Mouse (Mus musculus): ENCODE measurements around the gene Ceacam16. TPM values are rescaled to one million over a fixed set of nuclear protein-coding genes. Genes with fewer than 3 reads are reported as not detected.

Gene Ceacam16
- polyA plus RNA-seq, 1 experiment from 2014 or later = not detected

DNA sequence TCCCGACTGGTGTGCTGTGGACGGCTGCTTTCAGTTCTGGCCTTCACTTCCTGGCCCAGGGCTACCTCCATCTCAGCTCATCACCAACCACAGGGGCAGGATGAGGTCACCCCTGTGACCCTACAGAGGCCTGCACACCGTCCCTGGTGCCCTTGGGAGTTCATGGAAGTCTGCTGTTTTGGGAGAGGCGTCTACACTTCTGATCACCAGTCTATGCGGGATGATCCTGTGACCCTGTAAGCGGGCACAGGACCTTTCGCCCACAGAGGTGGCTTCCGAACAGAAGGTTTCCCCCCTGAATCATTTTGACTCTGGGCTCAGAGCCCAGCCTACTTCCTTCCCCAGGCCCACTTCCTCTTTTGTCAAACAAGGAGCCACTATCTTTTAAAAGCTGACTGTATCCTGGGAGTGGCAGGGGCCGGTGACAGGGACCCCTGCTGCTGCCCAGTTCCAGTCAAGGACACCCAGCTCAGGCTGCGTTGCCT lies 10.1 kb upstream of the Ceacam16 start:
- DNase-seq (ENCODE audit: low spot score) = no peak
- Histone ChIP-seq H3K4me2 (ENCODE audit: low read depth, low read length) (no peak overlapping the region), H3K4me1 (ENCODE audit: control insufficient read depth, insufficient read depth, low read length) (no peaks in the 10 kb centered on the region), H3K4me3 (ENCODE audit: low read depth, low read length) (no peak overlapping the region), H3K9ac (ENCODE audit: low read depth, low read length) (no peak overlapping the region), H3K27me3 (replicated peaks; ENCODE audit: control insufficient read depth, insufficient read depth, low read length) (no peaks in the 10 kb centered on the region), H3K36me3 (ENCODE audit: control insufficient read depth, insufficient read depth, low read length) (no peaks in the 10 kb centered on the region), H3K27ac (replicated peaks; ENCODE audit: low read depth, low read length) (no peak overlapping the region), H3K9me3 (ENCODE audit: control insufficient read depth, low read length) (no peaks in the 10 kb centered on the region)
- no peak for ATAC-seq (ENCODE audit: low read depth)
- WGBS = 54% methylated on average over 9 of the region's 10 CpGs

DNA sequence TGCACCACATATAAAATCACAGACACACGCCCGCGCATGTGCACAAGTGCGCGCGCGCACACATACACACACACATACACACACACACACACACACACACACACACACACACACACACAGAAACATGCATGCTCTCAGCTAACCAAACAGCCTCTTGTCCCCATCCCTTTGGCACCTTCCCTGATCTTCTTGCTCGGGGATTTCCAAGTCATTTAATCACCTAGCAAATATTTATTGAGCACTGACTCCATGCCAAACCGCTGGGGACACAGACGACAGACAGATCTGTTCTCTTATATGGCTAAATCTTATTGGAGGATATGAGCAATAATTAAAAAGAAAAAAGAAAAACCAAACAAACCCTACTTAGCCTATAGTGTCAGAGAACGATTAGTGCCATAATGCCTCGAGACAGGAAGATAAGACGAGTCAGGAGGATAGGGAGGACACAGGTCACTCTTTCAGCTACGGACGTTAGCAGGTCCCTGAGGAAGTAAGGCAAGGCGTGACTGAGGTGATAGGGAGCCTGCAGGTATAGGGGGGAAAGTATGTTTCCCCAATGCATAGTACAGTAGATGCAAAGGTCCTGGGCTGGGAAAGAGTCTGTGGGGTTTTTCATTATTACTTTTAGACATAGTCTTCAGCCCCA lies 6.8 kb upstream of the Ceacam16 start:
- WGBS = 84% methylated on average over 16 of the region's 16 CpGs
- no peaks in the 10 kb centered on the region for H3K27me3 ChIP-seq (replicated peaks; ENCODE audit: control insufficient read depth, insufficient read depth, low read length)
- ATAC-seq (ENCODE audit: low read depth) (no peak), DNase-seq (ENCODE audit: low spot score) (no peak)
- H3K9me3 ChIP-seq (ENCODE audit: control insufficient read depth, low read length) = no peaks in the 10 kb centered on the region
- no peaks in the 10 kb centered on the region for H3K4me1 ChIP-seq (ENCODE audit: control insufficient read depth, insufficient read depth, low read length)
- H3K4me2 ChIP-seq (ENCODE audit: low read depth, low read length) = no peak overlapping the region
- no peak overlapping the region for H3K9ac ChIP-seq (ENCODE audit: low read depth, low read length)
- H3K36me3 ChIP-seq (ENCODE audit: control insufficient read depth, insufficient read depth, low read length) = no peaks in the 10 kb centered on the region
- no peak overlapping the region for H3K4me3 ChIP-seq (ENCODE audit: low read depth, low read length)
- H3K27ac ChIP-seq (replicated peaks; ENCODE audit: low read depth, low read length) = no peak overlapping the region

DNA sequence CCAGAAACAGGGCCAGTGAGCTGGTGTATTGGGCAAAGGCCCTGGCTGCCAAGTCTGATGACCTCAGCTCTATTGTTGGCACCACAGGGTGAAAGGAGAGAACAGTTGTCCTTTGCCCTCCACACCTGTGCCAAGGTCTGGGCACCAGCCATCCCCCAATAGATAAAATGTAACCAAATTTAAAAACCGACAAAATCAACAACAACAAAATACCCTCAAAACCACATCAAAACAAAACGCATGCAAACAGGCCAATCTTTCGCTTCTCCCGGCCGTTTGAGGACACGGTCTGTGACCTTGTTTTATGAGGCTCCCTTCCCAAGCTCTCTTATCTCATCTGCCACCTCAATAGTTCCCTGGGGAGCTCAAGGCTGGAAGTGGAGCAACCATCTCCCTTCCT lies 5.4 kb upstream of the Ceacam16 start:
- Histone ChIP-seq H3K4me2 (ENCODE audit: low read depth, low read length) (no peak overlapping the region), H3K9me3 (ENCODE audit: control insufficient read depth, low read length) (no peaks in the 10 kb centered on the region), H3K27me3 (replicated peaks; ENCODE audit: control insufficient read depth, insufficient read depth, low read length) (no peaks in the 10 kb centered on the region), H3K9ac (ENCODE audit: low read depth, low read length) (no peak overlapping the region), H3K36me3 (ENCODE audit: control insufficient read depth, insufficient read depth, low read length) (no peaks in the 10 kb centered on the region), H3K4me3 (ENCODE audit: low read depth, low read length) (no peak overlapping the region), H3K4me1 (ENCODE audit: control insufficient read depth, insufficient read depth, low read length) (no peaks in the 10 kb centered on the region), H3K27ac (replicated peaks; ENCODE audit: low read depth, low read length) (no peak overlapping the region)
- DNase-seq (ENCODE audit: low spot score) (no peak), ATAC-seq (ENCODE audit: low read depth) (no peak)
- WGBS = 84% methylated on average over 6 of the region's 6 CpGs

DNA sequence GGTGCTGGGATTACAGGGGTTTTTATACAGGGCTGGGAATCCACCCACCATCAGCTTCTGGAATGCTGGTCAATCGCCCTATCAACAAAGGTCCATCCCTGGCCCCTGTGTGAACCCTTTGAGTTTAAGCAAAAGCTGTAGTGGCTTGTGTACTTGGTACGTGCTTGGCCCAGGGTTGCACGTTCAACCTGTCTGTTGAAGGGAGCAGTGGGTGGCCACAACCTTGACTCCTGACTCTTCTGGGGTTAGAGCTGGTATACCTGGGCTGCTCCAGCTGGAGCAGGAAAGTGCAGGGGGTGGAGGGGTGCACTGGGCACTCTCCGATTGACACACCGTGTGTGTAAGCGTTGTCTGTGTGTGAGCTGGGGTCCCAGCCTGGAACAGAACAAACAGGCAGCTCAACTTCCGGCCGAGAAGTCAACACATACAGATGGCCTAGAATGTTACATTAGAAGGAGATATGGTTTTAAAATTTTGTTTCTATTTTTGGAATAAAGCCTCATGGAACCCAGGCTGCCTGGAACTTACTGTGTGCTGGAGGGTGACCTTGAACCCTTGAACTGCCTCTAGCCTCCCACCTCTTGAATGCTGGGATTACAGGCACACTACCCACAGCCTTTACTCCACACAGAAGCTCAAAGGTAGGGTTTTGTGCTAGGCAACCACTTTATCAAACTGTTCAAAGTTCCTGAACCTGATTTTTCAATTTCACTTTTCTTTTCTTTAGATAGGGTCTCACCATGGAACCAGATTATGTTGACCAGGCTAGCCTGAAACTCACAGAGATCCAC lies 4.3 kb upstream of the Ceacam16 start:
- no peak for ATAC-seq (ENCODE audit: low read depth)
- Histone ChIP-seq H3K9me3 (ENCODE audit: control insufficient read depth, low read length) (no peaks in the 10 kb centered on the region), H3K4me3 (ENCODE audit: low read depth, low read length) (no peak overlapping the region), H3K27me3 (replicated peaks; ENCODE audit: control insufficient read depth, insufficient read depth, low read length) (no peaks in the 10 kb centered on the region), H3K27ac (replicated peaks; ENCODE audit: low read depth, low read length) (no peak overlapping the region), H3K4me1 (ENCODE audit: control insufficient read depth, insufficient read depth, low read length) (no peaks in the 10 kb centered on the region), H3K36me3 (ENCODE audit: control insufficient read depth, insufficient read depth, low read length) (no peaks in the 10 kb centered on the region), H3K9ac (ENCODE audit: low read depth, low read length) (no peak overlapping the region), H3K4me2 (ENCODE audit: low read depth, low read length) (no peak overlapping the region)
- DNase-seq (ENCODE audit: low spot score) = no peak
- 84% methylated on average over 8 of the region's 8 CpGs for WGBS

DNA sequence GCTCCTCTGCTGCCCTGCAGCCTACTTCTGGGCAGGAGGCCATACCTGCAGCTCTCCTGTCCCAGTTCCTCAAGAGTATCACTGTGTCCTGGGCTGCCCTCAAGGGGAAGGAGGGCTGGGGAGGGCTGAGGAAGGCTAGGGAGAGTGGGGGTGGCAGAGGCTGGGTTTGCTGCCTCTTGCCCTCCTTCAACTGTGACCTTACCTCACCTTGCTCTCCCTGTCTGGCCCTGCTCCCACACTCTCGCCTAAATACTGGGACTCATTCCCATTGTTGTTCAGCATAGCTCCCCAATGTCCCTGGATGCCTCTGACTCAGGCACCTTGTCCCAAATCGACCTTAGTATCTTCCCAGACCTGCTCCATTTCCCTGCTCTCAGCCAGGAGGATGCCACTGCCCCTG lies 3.1 kb upstream of the Ceacam16 start:
- no peak overlapping the region for H3K4me3 ChIP-seq (ENCODE audit: low read depth, low read length)
- no peaks in the 10 kb centered on the region for H3K4me1 ChIP-seq (ENCODE audit: control insufficient read depth, insufficient read depth, low read length)
- ATAC-seq (ENCODE audit: low read depth) (no peak), DNase-seq (ENCODE audit: low spot score) (no peak)
- WGBS = 21% methylated on average over 1 of the region's 2 CpGs
- no peak overlapping the region for H3K9ac ChIP-seq (ENCODE audit: low read depth, low read length)
- no peaks in the 10 kb centered on the region for H3K9me3 ChIP-seq (ENCODE audit: control insufficient read depth, low read length)
- no peaks in the 10 kb centered on the region for H3K27me3 ChIP-seq (replicated peaks; ENCODE audit: control insufficient read depth, insufficient read depth, low read length)
- no peak overlapping the region for H3K27ac ChIP-seq (replicated peaks; ENCODE audit: low read depth, low read length)
- no peak overlapping the region for H3K4me2 ChIP-seq (ENCODE audit: low read depth, low read length)
- no peaks in the 10 kb centered on the region for H3K36me3 ChIP-seq (ENCODE audit: control insufficient read depth, insufficient read depth, low read length)

DNA sequence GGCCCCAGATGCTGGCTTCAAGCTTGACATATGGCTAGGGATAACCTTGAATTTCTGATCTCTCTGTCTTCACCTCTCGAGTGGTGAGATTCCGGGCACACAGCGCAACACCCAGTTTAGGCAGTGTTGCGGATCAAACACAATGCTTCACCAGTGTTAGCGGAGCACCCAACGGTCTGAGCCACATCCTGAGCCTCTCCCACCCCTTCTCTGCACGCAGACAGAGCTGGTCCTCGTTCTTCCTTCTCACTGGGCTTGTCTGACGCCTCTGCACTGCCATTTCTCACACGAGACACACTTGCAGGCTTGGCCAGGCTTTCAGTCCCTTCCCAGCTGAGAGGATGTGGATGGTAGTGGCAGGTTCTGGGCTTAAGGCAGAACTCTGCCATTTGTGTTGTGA lies 1.4 kb downstream of the Ceacam16 start:
- no peak overlapping the region for H3K27ac ChIP-seq (replicated peaks; ENCODE audit: low read depth, low read length)
- H3K27me3 ChIP-seq (replicated peaks; ENCODE audit: control insufficient read depth, insufficient read depth, low read length) = no peaks in the 10 kb centered on the region
- 71% methylated on average over 10 of the region's 10 CpGs for WGBS
- no peak overlapping the region for H3K4me3 ChIP-seq (ENCODE audit: low read depth, low read length)
- H3K4me1 ChIP-seq (ENCODE audit: control insufficient read depth, insufficient read depth, low read length) = no peaks in the 10 kb centered on the region
- ATAC-seq (ENCODE audit: low read depth) = no peak
- no peaks in the 10 kb centered on the region for H3K9me3 ChIP-seq (ENCODE audit: control insufficient read depth, low read length)
- no peak overlapping the region for H3K4me2 ChIP-seq (ENCODE audit: low read depth, low read length)
- H3K9ac ChIP-seq (ENCODE audit: low read depth, low read length) = no peak overlapping the region
- no peak for DNase-seq (ENCODE audit: low spot score)
- no peaks in the 10 kb centered on the region for H3K36me3 ChIP-seq (ENCODE audit: control insufficient read depth, insufficient read depth, low read length)

DNA sequence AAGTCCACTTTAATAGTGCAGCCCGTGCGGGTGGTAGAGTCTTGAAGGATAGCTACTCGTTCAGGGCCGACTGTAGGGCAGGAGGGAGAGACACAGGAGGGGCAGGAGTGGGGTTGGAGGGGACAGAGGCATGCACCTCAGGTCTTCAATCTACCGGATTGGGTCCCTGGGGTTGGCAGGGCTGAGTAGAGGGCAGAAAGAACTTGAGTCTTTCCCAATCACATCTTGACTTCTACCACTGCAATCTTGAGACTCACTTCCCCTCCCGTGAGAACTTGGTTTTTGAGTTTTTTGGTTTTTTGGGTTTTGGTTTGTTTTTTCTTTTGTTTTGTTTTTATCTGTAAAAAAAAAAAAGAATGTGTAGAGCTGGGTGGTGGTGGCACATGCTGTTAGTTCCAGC lies 4.8 kb downstream of the Ceacam16 start:
- no peak overlapping the region for H3K4me3 ChIP-seq (ENCODE audit: low read depth, low read length)
- H3K27ac ChIP-seq (replicated peaks; ENCODE audit: low read depth, low read length) = no peak overlapping the region
- H3K27me3 ChIP-seq (replicated peaks; ENCODE audit: control insufficient read depth, insufficient read depth, low read length) = peaks cover 6% of the 10 kb centered on the region
- DNase-seq (ENCODE audit: low spot score) (no peak), ATAC-seq (ENCODE audit: low read depth) (no peak)
- WGBS = 76% methylated on average over 6 of the region's 6 CpGs
- no peak overlapping the region for H3K4me2 ChIP-seq (ENCODE audit: low read depth, low read length)
- no peaks in the 10 kb centered on the region for H3K36me3 ChIP-seq (ENCODE audit: control insufficient read depth, insufficient read depth, low read length)
- no peak overlapping the region for H3K9ac ChIP-seq (ENCODE audit: low read depth, low read length)
- H3K4me1 ChIP-seq (ENCODE audit: control insufficient read depth, insufficient read depth, low read length) = no peaks in the 10 kb centered on the region
- no peaks in the 10 kb centered on the region for H3K9me3 ChIP-seq (ENCODE audit: control insufficient read depth, low read length)

DNA sequence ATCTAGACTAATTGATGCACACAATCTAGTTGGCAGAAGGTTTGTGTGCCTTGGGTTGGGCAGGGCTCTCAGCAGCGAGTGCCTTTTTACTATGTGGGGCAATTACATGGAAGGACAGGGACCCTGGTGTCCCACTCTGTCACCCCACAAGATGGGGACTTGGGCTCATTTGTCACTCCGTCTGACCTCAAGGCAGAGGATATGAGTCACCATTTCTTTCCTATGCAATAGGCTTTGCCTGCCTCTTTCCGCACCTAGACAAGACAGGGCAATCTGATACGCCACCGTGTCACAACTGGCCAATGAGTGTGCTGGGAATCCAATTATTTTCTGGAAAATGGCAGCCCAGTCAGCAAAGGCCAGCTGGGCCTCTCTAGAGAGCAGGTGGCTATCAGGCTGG lies 5.4 kb downstream of the Ceacam16 start:
- 78% methylated on average over 5 of the region's 5 CpGs for WGBS
- Histone ChIP-seq H3K9me3 (ENCODE audit: control insufficient read depth, low read length) (no peaks in the 10 kb centered on the region), H3K4me1 (ENCODE audit: control insufficient read depth, insufficient read depth, low read length) (no peaks in the 10 kb centered on the region), H3K4me3 (ENCODE audit: low read depth, low read length) (no peak overlapping the region), H3K36me3 (ENCODE audit: control insufficient read depth, insufficient read depth, low read length) (no peaks in the 10 kb centered on the region), H3K4me2 (ENCODE audit: low read depth, low read length) (no peak overlapping the region), H3K9ac (ENCODE audit: low read depth, low read length) (no peak overlapping the region), H3K27me3 (replicated peaks; ENCODE audit: control insufficient read depth, insufficient read depth, low read length) (peaks cover 6% of the 10 kb centered on the region), H3K27ac (replicated peaks; ENCODE audit: low read depth, low read length) (no peak overlapping the region)
- DNase-seq (ENCODE audit: low spot score) = no peak
- no peak for ATAC-seq (ENCODE audit: low read depth)

DNA sequence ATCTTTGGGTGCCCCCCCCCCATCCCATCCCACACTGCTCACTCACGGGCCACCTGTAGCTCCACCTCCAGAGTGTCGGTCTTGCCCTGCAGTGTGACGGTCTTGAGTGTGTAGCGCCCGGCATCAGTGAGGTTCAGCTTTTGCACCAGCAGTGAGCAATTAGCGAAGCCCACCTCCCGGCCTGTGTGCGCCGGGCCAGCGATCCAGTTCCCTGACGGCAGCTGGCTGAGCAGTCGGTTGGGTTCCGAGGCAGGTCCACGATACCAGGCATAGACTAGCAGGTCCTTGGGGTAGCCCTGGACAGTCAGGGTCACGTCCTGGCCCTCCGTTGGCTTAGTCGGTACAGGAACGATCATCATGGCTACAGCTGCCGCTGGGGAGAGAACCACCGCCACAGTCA lies 7.6 kb downstream of the Ceacam16 start:
- Histone ChIP-seq H3K4me3 (ENCODE audit: low read depth, low read length) (no peak overlapping the region), H3K27ac (replicated peaks; ENCODE audit: low read depth, low read length) (no peak overlapping the region), H3K9ac (ENCODE audit: low read depth, low read length) (no peak overlapping the region), H3K27me3 (replicated peaks; ENCODE audit: control insufficient read depth, insufficient read depth, low read length) (peaks cover 6% of the 10 kb centered on the region), H3K9me3 (ENCODE audit: control insufficient read depth, low read length) (no peaks in the 10 kb centered on the region), H3K36me3 (ENCODE audit: control insufficient read depth, insufficient read depth, low read length) (no peaks in the 10 kb centered on the region), H3K4me1 (ENCODE audit: control insufficient read depth, insufficient read depth, low read length) (no peaks in the 10 kb centered on the region), H3K4me2 (ENCODE audit: low read depth, low read length) (no peak overlapping the region)
- DNase-seq (ENCODE audit: low spot score) = no peak
- no peak for ATAC-seq (ENCODE audit: low read depth)
- 87% methylated on average over 16 of the region's 20 CpGs for WGBS

Data from embryonic facial prominence, embryonic 14.5 days (tissue).